In the genomic region with DNA sequence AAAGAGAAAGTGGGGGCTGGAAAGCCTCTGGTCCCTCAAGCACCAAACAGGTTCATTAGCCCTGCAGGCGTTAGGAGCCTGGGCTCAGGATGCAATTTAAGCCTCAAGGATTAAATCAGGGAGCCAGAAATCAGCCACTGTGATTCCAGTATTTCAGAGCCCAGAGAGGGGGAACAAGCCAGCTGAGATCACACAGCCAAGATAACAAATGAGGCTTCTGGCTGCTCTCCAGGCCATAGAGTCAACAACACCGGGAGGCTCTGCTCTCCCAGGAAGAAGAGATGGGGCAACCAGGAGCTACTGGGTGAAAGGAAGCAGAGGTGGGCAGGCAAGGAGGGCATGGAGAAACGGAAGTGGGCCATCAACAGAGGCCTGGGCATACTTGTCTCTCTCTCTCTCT, we compare ENCODE assay signal across 14 mouse cellular contexts. TPM values are rescaled to one million over a fixed set of nuclear protein-coding genes. Genes with fewer than 3 reads are reported as not detected.
DNase-seq lines count a peak whose midpoint lies in the region; ATAC-seq and TF ChIP-seq lines count a peak whose summit lies in the region.
"Had no signal": no experiment of that assay in that cellular context is flagged by ENCODE, and none has a peak within 500 bp of the region (broad histone marks: within the 10 kb centered on the region; RNA-seq: fewer than 3 reads in every experiment).

No protein-coding gene starts in this region.

- H3K9ac ChIP-seq in lung, embryonic 16.5 days (ENCODE audit: low read length): no peak overlapping the region
- no peak overlapping the region for H3K9ac ChIP-seq in MEL (ENCODE audit: control insufficient read depth, low read depth, low read length, poor library complexity, severe bottlenecking)
- H3K9ac ChIP-seq: limb, embryonic 15.5 days; midbrain, embryonic 13.5 days had no signal

- H3K9me3 ChIP-seq in lung, embryonic 16.5 days (ENCODE audit: control insufficient read depth, low read length): no peaks in the 10 kb centered on the region
- no peaks in the 10 kb centered on the region for H3K9me3 ChIP-seq in MEL (replicated peaks; ENCODE audit: insufficient read depth, low read length)
- H3K9me3 ChIP-seq: limb, embryonic 15.5 days; midbrain, embryonic 13.5 days had no signal

- DNase-seq in gastrocnemius, postnatal 14 days: peak; percentile 15
- no peak for DNase-seq in gastrocnemius, postnatal 4 days (ENCODE audit: low spot score in 2 of 2)
- DNase-seq in lung, postnatal 10 days: no peak
- DNase-seq in MEL (ENCODE audit: low read depth, low spot score): peak; percentile 51
- DNase-seq in left cerebral cortex, postnatal 36 days (ENCODE audit: low spot score in 2 of 2): no peak
- no peak for DNase-seq in cerebellum, postnatal 36 days
- DNase-seq: heart, postnatal 10 days; spleen, adult 18-20 months had no signal

- intact Hi-C loops in gastrocnemius, postnatal 14 days (cut with DNase I; ENCODE audit: low total_unique reads): no loop called here
- intact Hi-C loops in left cerebral cortex, postnatal 36 days (cut with DNase I): no loop called here

- 0 out of 2 replicates have a peak overlapping the region, but pooled peaks have one; percentile 6 for H3K27ac ChIP-seq in lung, embryonic 16.5 days (ENCODE audit: low read length)
- H3K27ac ChIP-seq in MEL (ENCODE audit: control insufficient read depth, low read depth, low read length): no peak overlapping the region
- H3K27ac ChIP-seq: limb, embryonic 15.5 days; midbrain, embryonic 13.5 days had no signal

- no peak for TF ChIP-seq EP300 in MEL (IDR thresholded peaks at IDR 0.05; ENCODE audit: low read depth in 1 of 2, low read length in 2 of 2)

- TF ChIP-seq POLR2A in MEL (IDR thresholded peaks at IDR 0.05; ENCODE audit: control insufficient read depth in 1 of 2, insufficient read depth in 1 of 2, low read depth in 1 of 2, low read length in 2 of 2, poor library complexity in 1 of 2): no peak
- TF ChIP-seq POLR2A in myocyte (IDR thresholded peaks at IDR 0.05; ENCODE audit: insufficient read length, low read depth): no peak

- ATAC-seq in lung, embryonic 16.5 days (ENCODE audit: low read depth): no peak
- ATAC-seq: CD4-positive, CD25-positive, alpha-beta regulatory T cell, adult 4 months; forebrain, embryonic 14.5 days; midbrain, embryonic 13.5 days had no signal

- no peak for TF ChIP-seq CTCF in MEL (IDR thresholded peaks at IDR 0.05 in 2 of 3, conservative IDR thresholded peaks at IDR 0.05 in 1 of 3; ENCODE audit: control insufficient read depth in 1 of 3, insufficient read depth in 1 of 3, low read depth in 2 of 3, low read length in 3 of 3, poor library complexity in 1 of 3, severe bottlenecking in 1 of 3)

- no peak for TF ChIP-seq RAD21 in MEL (IDR thresholded peaks at IDR 0.05; ENCODE audit: low read depth, low read length)

- no peaks in the 10 kb centered on the region for H3K27me3 ChIP-seq in lung, embryonic 16.5 days (ENCODE audit: control insufficient read depth, insufficient read depth, low read depth, low read length)
- H3K27me3 ChIP-seq in MEL (ENCODE audit: control insufficient read depth in 1 of 2, insufficient read depth in 2 of 2, low read length in 2 of 2) (no peaks in the 10 kb centered on the region), myocyte (ENCODE audit: control insufficient read depth, insufficient read depth, insufficient read length) (no peaks in the 10 kb centered on the region)
- H3K27me3 ChIP-seq: limb, embryonic 15.5 days had no signal

- H3K36me3 ChIP-seq in lung, embryonic 16.5 days (ENCODE audit: control insufficient read depth, insufficient read depth, low read length): no peaks in the 10 kb centered on the region
- no peaks in the 10 kb centered on the region; a peak in 1 of 4 replicates for H3K36me3 ChIP-seq in MEL (ENCODE audit: control insufficient read depth in 1 of 2, insufficient read depth in 2 of 2, low read length in 2 of 2)
- no peaks in the 10 kb centered on the region for H3K36me3 ChIP-seq in myocyte (ENCODE audit: control insufficient read depth, insufficient read depth)
- H3K36me3 ChIP-seq: limb, embryonic 15.5 days had no signal

- no peak overlapping the region for H3ac ChIP-seq in myocyte (ENCODE audit: control insufficient read depth, insufficient read length)

- H3K79me2 ChIP-seq in MEL (ENCODE audit: control insufficient read depth, insufficient read depth, low read length, poor library complexity): no peaks in the 10 kb centered on the region
- no peaks in the 10 kb centered on the region for H3K79me2 ChIP-seq in myocyte (ENCODE audit: control insufficient read depth, insufficient read depth)

- H3K4me2 ChIP-seq in lung, embryonic 16.5 days (ENCODE audit: low read depth, low read length): no peak overlapping the region
- H3K4me2 ChIP-seq in myocyte (ENCODE audit: low read depth): peak overlapping the region; percentile 12
- H3K4me2 ChIP-seq: limb, embryonic 15.5 days; midbrain, embryonic 13.5 days had no signal

- 47% methylated on average over 3 of the region's 3 CpGs for WGBS in lung, embryonic 16.5 days

- H3K4me1 ChIP-seq in lung, embryonic 16.5 days (replicated peaks; ENCODE audit: control insufficient read depth, insufficient read depth, low read length): peaks cover 57% of the 10 kb centered on the region
- H3K4me1 ChIP-seq in MEL (ENCODE audit: control insufficient read depth in 1 of 2, insufficient read depth in 2 of 2, low read length in 2 of 2): peaks cover 0 to 6% of the 10 kb centered on the region in 2 experiments; a peak in 1 of 4 replicates

- no peak overlapping the region for H3K4me3 ChIP-seq in lung, embryonic 16.5 days (ENCODE audit: low read length)
- H3K4me3 ChIP-seq in MEL (ENCODE audit: control insufficient read depth in 1 of 2, insufficient read depth in 1 of 2, low read depth in 2 of 2, low read length in 2 of 2) (no peak overlapping the region), myocyte (no peak overlapping the region)
- H3K4me3 ChIP-seq: limb, embryonic 15.5 days; midbrain, embryonic 13.5 days had no signal

TF ChIP-seq in MEL, 35 proteins besides CTCF, POLR2A, EP300 and RAD21:
- TF ChIP-seq GATA1 (IDR thresholded peaks at IDR 0.05; ENCODE audit: low read depth, low read length) (peak; percentile 57), RCOR1 (IDR thresholded peaks at IDR 0.05; ENCODE audit: low read depth, low read length) (peak; percentile 81; the same call in 1 of the 2 replicates), ELF1 (IDR thresholded peaks at IDR 0.05; ENCODE audit: low read depth, low read length) (no peak), ETS1 (IDR thresholded peaks at IDR 0.05; ENCODE audit: low read depth, low read length) (0 out of 2 replicates have a peak, but pooled peaks have one; percentile 26)

TF ChIP-seq in myocyte, 11 proteins besides CTCF, POLR2A, EP300 and RAD21:
- no peak for TF ChIP-seq REST (IDR thresholded peaks at IDR 0.05; ENCODE audit: insufficient read depth, insufficient read length)
- TF ChIP-seq E2F4 (IDR thresholded peaks at IDR 0.05; ENCODE audit: insufficient read depth): no peak
- no peak for TF ChIP-seq MAX (IDR thresholded peaks at IDR 0.05; ENCODE audit: low read depth)
- no peak for TF ChIP-seq USF1 (IDR thresholded peaks at IDR 0.05; ENCODE audit: low read depth)
- no peak for TF ChIP-seq TCF3 (IDR thresholded peaks at IDR 0.05; ENCODE audit: insufficient read length, low read depth)
- TF ChIP-seq MYOG (IDR thresholded peaks at IDR 0.05; ENCODE audit: control insufficient read depth in 1 of 3, insufficient read depth in 1 of 3, insufficient read length in 2 of 3, low read depth in 2 of 3): no peak
- TF ChIP-seq TCF12 (IDR thresholded peaks at IDR 0.05; ENCODE audit: insufficient read depth, poor library complexity, severe bottlenecking): no peak
- no peak for TF ChIP-seq SRF (IDR thresholded peaks at IDR 0.05; ENCODE audit: control insufficient read depth, insufficient read length, low read depth)
- TF ChIP-seq MYOD1 (IDR thresholded peaks at IDR 0.05; ENCODE audit: control insufficient read depth in 1 of 3, insufficient read length in 2 of 3, low read depth in 2 of 3): no peak

RNA-seq across cellular contexts. Expression of gene Capn5, which starts 14.4 kb away (rescaled TPM):
- 1 to 10 TPM; 4.2 to 4.5 TPM for total RNA-seq in gastrocnemius, postnatal 14 days (2021)
- total RNA-seq in gastrocnemius, postnatal 4 days (2021): 1 to 10 TPM; 6.8 to 8.6 TPM
- 9.6 and 10.1 TPM in 2 replicates for polyA plus RNA-seq in lung, embryonic 16.5 days (2015; fragmentation: Nextera tagmentation; extraction: Ambion mirVana)
- total RNA-seq in MEL (2012; rRNA removed): 0.04 and 0.26 TPM in 2 replicates
- polyA plus RNA-seq in MEL (2012; ENCODE audit: insufficient read depth in 1 of 2, insufficient read length in 2 of 2, low read depth in 1 of 2, low replicate concordance in 2 of 2, missing spikeins in 1 of 2) (under 1 TPM in 1 of 2 experiments, not detected in 1; 0.54 TPM), myocyte (2012; fragmentation: generic; extraction: Trizol) (6.2 TPM)
- 10 to 100 TPM; 35.9 to 37.6 TPM for total RNA-seq in left cerebral cortex, postnatal 36 days (2021)

RNA-seq across cellular contexts. Expression of gene Omp, which starts 18.4 kb away (rescaled TPM):
- total RNA-seq in gastrocnemius, postnatal 14 days (2021): under 1 TPM in 1 of 2 experiments, not detected in 1; 0.13 TPM
- total RNA-seq in gastrocnemius, postnatal 4 days (2021): under 1 TPM; 0.32 to 0.36 TPM
- polyA plus RNA-seq in lung, embryonic 16.5 days (2015; fragmentation: Nextera tagmentation; extraction: Ambion mirVana): 0.25 and 0.73 TPM in 2 replicates
- 0.08 TPM in 1 of 2 replicates, not detected in the other for total RNA-seq in MEL (2012; rRNA removed)
- under 1 TPM in 1 of 2 experiments, not detected in 1; 0.07 TPM for polyA plus RNA-seq in MEL (2012; ENCODE audit: insufficient read depth in 1 of 2, insufficient read length in 2 of 2, low read depth in 1 of 2, low replicate concordance in 2 of 2, missing spikeins in 1 of 2)
- polyA plus RNA-seq in myocyte (2012; fragmentation: generic; extraction: Trizol): 0.35 TPM
- under 1 TPM; 0.57 to 0.79 TPM for total RNA-seq in left cerebral cortex, postnatal 36 days (2021)
- polyA plus RNA-seq: CD4-positive, CD25-positive, alpha-beta regulatory T cell, adult 4 months had no signal

RNA-seq across cellular contexts. Expression of gene B3gnt6, which starts 35.6 kb away (rescaled TPM):
- total RNA-seq in gastrocnemius, postnatal 14 days (2021): not detected
- not detected for total RNA-seq in gastrocnemius, postnatal 4 days (2021)
- polyA plus RNA-seq in lung, embryonic 16.5 days (2015; fragmentation: Nextera tagmentation; extraction: Ambion mirVana): 0.13 and 0.36 TPM in 2 replicates
- total RNA-seq in MEL (2012; rRNA removed): 0.12 TPM in 1 of 2 replicates, not detected in the other
- polyA plus RNA-seq in MEL (2012; ENCODE audit: insufficient read depth in 1 of 2, insufficient read length in 2 of 2, low read depth in 1 of 2, low replicate concordance in 2 of 2, missing spikeins in 1 of 2): under 1 TPM in 1 of 2 experiments, not detected in 1; 0.08 TPM
- polyA plus RNA-seq in myocyte (2012; fragmentation: generic; extraction: Trizol): 0.04 TPM
- total RNA-seq in left cerebral cortex, postnatal 36 days (2021): under 1 TPM; 0.35 to 0.50 TPM
- total RNA-seq: heart, postnatal 10 days had no signal
- polyA plus RNA-seq: CD4-positive, CD25-positive, alpha-beta regulatory T cell, adult 4 months; limb, embryonic 15.5 days had no signal

RNA-seq across cellular contexts. Expression of gene Myo7a, which starts 44.4 kb away (rescaled TPM):
- 1 to 10 TPM; 4.6 to 5.4 TPM for total RNA-seq in gastrocnemius, postnatal 14 days (2021)
- 1 to 10 TPM; 7.0 to 7.1 TPM for total RNA-seq in gastrocnemius, postnatal 4 days (2021)
- polyA plus RNA-seq in lung, embryonic 16.5 days (2015; fragmentation: Nextera tagmentation; extraction: Ambion mirVana): 9.9 and 11.3 TPM in 2 replicates
- 1.3 and 1.4 TPM in 2 replicates for total RNA-seq in MEL (2012; rRNA removed)
- polyA plus RNA-seq in MEL (2012; ENCODE audit: insufficient read depth in 1 of 2, insufficient read length in 2 of 2, low read depth in 1 of 2, low replicate concordance in 2 of 2, missing spikeins in 1 of 2): 1 to 10 TPM in 1 of 2 experiments, not detected in 1; 7.5 TPM
- 0.29 TPM for polyA plus RNA-seq in myocyte (2012; fragmentation: generic; extraction: Trizol)
- 10 to 100 TPM; 11.4 to 11.5 TPM for total RNA-seq in left cerebral cortex, postnatal 36 days (2021)

Comparison
In these comparisons a context has a peak if more than half of its experiments do, and no peak if none do; other contexts are left out.
1. DNase-seq: peak in gastrocnemius, postnatal 14 days (single experiment) and MEL (single experiment); none in gastrocnemius, postnatal 4 days (0 of 2), lung, postnatal 10 days (single experiment), left cerebral cortex, postnatal 36 days (0 of 2) and cerebellum, postnatal 36 days (0 of 2).